Mouse (Mus musculus): ENCODE data around the gene Dnm1. TPM values are rescaled to one million over a fixed set of nuclear protein-coding genes. Genes with fewer than 3 reads are reported as not detected.

Dnm1 gene
- 10 to 100 TPM; 14.8 to 20.3 TPM for total RNA-seq (2021)
- long read RNA-seq, experiment 1, partial matches to known transcripts: 1 of 1 reads
- long read RNA-seq, experiment 1, other reads (novel, unspliced or antisense): 0 of 1 reads
- long read RNA-seq, experiment 2, partial matches to known transcripts: 0 of 1 reads
- long read RNA-seq, experiment 2, other reads (novel, unspliced or antisense): 1 of 1 reads

- peak; percentile 91 to 93 for DNase-seq
Measured at GRCm38 (mm10) chr2:32353007-32353542, at the start of gene Dnm1. Gene Dnm1 (minus strand): TSS chr2:32353338.

GRCm38 (mm10) chr2:32396695-32397094 is 43.6 kb upstream of the Dnm1 start:
- DNase-seq: no peak

- peak; percentile 93 to 94 for DNase-seq
Measured at GRCm38 (mm10) chr2:32395946-32396621, 42.9 kb upstream of the Dnm1 start.

- peak; percentile 92 to 93 for DNase-seq
Measured at GRCm38 (mm10) chr2:32395484-32395945, 42.4 kb upstream of the Dnm1 start, which contains the start of gene Ptges2. Gene Ptges2 (plus strand): TSS chr2:32395896.

GRCm38 (mm10) chr2:32394973-32395372 is 41.8 kb upstream of the Dnm1 start:
- DNase-seq: peak; percentile 55 to 63

GRCm38 (mm10) chr2:32392063-32392462 is 38.9 kb upstream of the Dnm1 start:
- DNase-seq: peak in 1 of 2 experiments; percentile 40

- no peak for DNase-seq
Measured at GRCm38 (mm10) chr2:32390871-32391270, 37.7 kb upstream of the Dnm1 start.

GRCm38 (mm10) chr2:32389157-32389556 is 36.0 kb upstream of the Dnm1 start:
- DNase-seq: no peak

- peak in 1 of 2 experiments; percentile 53 for DNase-seq
Measured at GRCm38 (mm10) chr2:32387706-32388490, 34.8 kb upstream of the Dnm1 start, which contains the start of gene Lcn2. Gene Lcn2 (minus strand): TSS chr2:32388252.

GRCm38 (mm10) chr2:32382689-32383088 is 29.6 kb upstream of the Dnm1 start:
- DNase-seq: no peak

GRCm38 (mm10) chr2:32381775-32382223 is 28.7 kb upstream of the Dnm1 start, which contains the start of gene 1110008P14Rik:
Gene 1110008P14Rik (minus strand): TSS chr2:32381938.
- DNase-seq: peak; percentile 98 to 99

GRCm38 (mm10) chr2:32381141-32381774 is 28.1 kb upstream of the Dnm1 start:
- DNase-seq: peak; percentile 59 to 62

GRCm38 (mm10) chr2:32380001-32380500 is 26.9 kb upstream of the Dnm1 start:
- DNase-seq: peak; percentile 80 to 86

- no peak for DNase-seq
Measured at GRCm38 (mm10) chr2:32376963-32377362, 23.8 kb upstream of the Dnm1 start.

- DNase-seq: no peak
Measured at GRCm38 (mm10) chr2:32375317-32375940, 22.3 kb upstream of the Dnm1 start.

GRCm38 (mm10) chr2:32374191-32374590 is 21.1 kb upstream of the Dnm1 start:
- no peak for DNase-seq

- no peak for DNase-seq
Measured at GRCm38 (mm10) chr2:32367315-32367714, 14.2 kb upstream of the Dnm1 start.

- DNase-seq: no peak
Measured at GRCm38 (mm10) chr2:32364121-32364520, 11.0 kb upstream of the Dnm1 start.

- DNase-seq: peak in 1 of 2 experiments; percentile 60
Measured at GRCm38 (mm10) chr2:32363376-32364106, 10.4 kb upstream of the Dnm1 start.

GRCm38 (mm10) chr2:32362817-32363340 is 9.7 kb upstream of the Dnm1 start:
- peak; percentile 95 to 96 for DNase-seq
